Mouse (Mus musculus): ENCODE data around the gene Tsc22d4.

DNA sequence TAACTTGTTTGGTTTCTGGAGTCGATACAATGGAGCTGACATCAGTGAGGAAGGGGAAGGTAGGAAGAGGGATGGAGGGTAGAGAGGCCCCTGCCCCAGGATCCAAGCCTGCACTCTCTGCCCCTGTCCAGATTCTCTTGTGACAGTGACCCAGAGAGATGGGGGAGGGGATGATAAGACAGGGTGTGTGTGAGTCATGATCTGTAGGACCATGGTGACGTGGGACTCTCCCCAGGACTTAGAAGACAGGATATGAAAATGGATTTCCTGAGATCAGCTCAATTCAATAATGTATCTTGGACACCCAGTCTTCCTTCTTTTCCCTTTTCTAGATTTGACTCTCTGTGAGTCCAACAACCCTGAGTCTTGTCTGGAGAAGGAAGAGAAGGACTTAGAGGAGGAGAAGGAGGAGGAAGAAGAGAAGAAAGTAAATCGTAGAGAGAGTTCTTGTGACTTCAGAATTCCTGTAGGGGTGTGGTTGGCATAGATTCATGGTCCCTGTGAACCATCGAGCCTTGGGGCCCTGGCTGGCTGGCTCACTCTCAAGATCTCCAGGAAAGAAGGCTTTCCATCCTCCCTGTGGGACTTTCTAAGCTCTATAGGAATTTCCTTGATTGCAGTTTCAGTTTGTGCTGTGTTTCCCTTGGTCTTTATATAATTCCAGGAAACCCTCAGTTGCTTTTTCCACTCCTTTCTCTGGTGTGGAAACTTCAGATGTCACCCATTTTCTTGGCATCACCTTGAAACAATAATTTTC, 72.1 kb downstream of the Tsc22d4 start:
- TF ChIP-seq EP300 (IDR thresholded peaks at IDR 0.05; ENCODE audit: low read depth), result no peak
- no peak for TF ChIP-seq CTCF (IDR thresholded peaks at IDR 0.05; ENCODE audit: low read depth)

Data from heart, postnatal 0 days (tissue).